Mouse (Mus musculus) C2C12 (cell line): ENCODE results near the gene Pdzd7.

Source experiments
- CEBPB ChIP-seq: IDR thresholded peaks from one replicate; pipeline ENCODE4 v1.6.1; 2011; ENCODE audit warnings: low read depth, mild to moderate bottlenecking, control low read depth, moderate library complexity
- CTCF ChIP-seq: IDR thresholded peaks from one replicate; pipeline ENCODE4 v1.5.1; 2011; ENCODE audit not compliant: control insufficient read depth, insufficient read depth, insufficient read length
- FOSL1 ChIP-seq: IDR thresholded peaks from one replicate; pipeline ENCODE4 v1.8.0; 2011; ENCODE audit warnings: mild to moderate bottlenecking, low read length; ENCODE audit not compliant: poor library complexity, insufficient read depth, severe bottlenecking
- MAX ChIP-seq: IDR thresholded peaks from one replicate; pipeline ENCODE4 v1.6.1; 2011; ENCODE audit warnings: mild to moderate bottlenecking, control low read depth
- MYOD1 ChIP-seq: IDR thresholded peaks from one replicate; pipeline ENCODE4 v1.6.1; 2011; ENCODE audit warnings: low read depth; ENCODE audit not compliant: control insufficient read depth, insufficient read length
- MYOG ChIP-seq: IDR thresholded peaks from one replicate; pipeline ENCODE4 v1.6.1; 2011; ENCODE audit not compliant: control insufficient read depth, insufficient read length; ENCODE audit errors: extremely low read depth
- USF1 ChIP-seq: IDR thresholded peaks from one replicate; pipeline ENCODE4 v1.6.1; 2011; ENCODE audit warnings: low read depth, mild to moderate bottlenecking, control low read depth, moderate library complexity

DNA sequence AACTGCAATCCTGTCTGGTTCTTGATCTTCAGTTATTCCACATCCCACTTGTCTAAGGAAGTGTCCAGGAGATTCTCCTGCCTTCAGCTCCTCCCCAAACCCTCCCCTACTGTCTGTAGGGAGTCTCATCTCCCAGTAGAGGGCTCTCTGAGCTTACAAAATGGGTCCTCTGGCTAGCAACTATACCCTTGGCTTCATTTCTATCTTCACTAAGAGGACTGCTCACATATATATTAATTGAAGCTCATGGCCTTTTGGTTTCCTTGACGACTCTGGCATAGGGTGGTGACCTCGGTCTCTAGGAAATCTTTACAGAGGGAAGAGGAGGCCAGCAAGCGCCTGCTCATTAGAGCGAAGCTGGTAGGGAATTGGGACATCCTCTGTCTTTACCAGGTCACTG lies 10.8 kb upstream of the Pdzd7 start:
- no peak for TF ChIP-seq CTCF
- TF ChIP-seq CEBPB = no peak
- no peak for TF ChIP-seq MAX
- no peak for TF ChIP-seq USF1
- TF ChIP-seq MYOD1 = no peak
- no peak for TF ChIP-seq MYOG
- TF ChIP-seq FOSL1 = no peak
